In the genomic region with DNA sequence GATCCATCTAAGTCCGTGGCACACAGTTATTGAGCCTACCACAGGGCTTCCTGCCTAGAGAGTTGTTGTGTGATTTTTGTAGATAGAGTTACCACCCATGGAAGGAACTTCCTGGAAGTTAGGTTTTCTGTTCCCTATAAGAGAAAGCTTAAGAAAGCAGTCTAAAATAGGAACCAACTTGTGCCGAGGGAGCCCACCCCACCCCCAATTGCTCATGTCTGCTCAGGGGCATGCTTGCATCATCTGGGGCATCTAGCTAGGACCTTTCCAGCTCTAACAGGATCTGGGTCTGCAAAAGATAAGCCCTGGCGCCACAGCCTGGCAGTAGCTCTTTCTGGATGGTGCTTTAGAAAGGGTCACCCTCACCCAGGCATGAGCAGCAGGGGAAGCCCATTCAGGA, we compare ENCODE assay signal across 11 mouse cellular contexts. TPM values are rescaled to one million over a fixed set of nuclear protein-coding genes. Genes with fewer than 3 reads are reported as not detected.
DNase-seq lines count a peak whose midpoint lies in the region; ATAC-seq lines count a peak whose summit lies in the region.
"Had no signal": no experiment of that assay in that cellular context is flagged by ENCODE, and none has a peak within 500 bp of the region (broad histone marks: within the 10 kb centered on the region; RNA-seq: fewer than 3 reads in every experiment).

No protein-coding gene starts in this region.

- H3K36me3 ChIP-seq in heart, embryonic 13.5 days: no peaks in the 10 kb centered on the region
- H3K36me3 ChIP-seq in liver, embryonic 16.5 days (ENCODE audit: control insufficient read depth, insufficient read depth): no peaks in the 10 kb centered on the region
- H3K36me3 ChIP-seq: limb, embryonic 13.5 days had no signal

- WGBS in heart, embryonic 13.5 days: 45% methylated on average over 3 of the region's 3 CpGs
- WGBS in liver, embryonic 16.5 days (ENCODE audit: insufficient replicate concordance): 9% methylated on average over 3 of the region's 3 CpGs

- H3K27me3 ChIP-seq in heart, embryonic 13.5 days (replicated peaks): no peaks in the 10 kb centered on the region
- H3K27me3 ChIP-seq in liver, embryonic 16.5 days (ENCODE audit: control insufficient read depth, insufficient read depth, low read depth, low read length): no peaks in the 10 kb centered on the region
- H3K27me3 ChIP-seq: limb, embryonic 13.5 days had no signal

- DNase-seq in heart, postnatal 4 days: no peak
- DNase-seq in right cerebral cortex, postnatal 10 days (ENCODE audit: low spot score in 2 of 2): peak; percentile 46 to 56
- no peak for DNase-seq in right cerebral cortex, postnatal 14 days
- DNase-seq in cerebellum, postnatal 10 days: no peak
- no peak for DNase-seq in adrenal gland, postnatal 10 days
- DNase-seq in left cerebral cortex, adult 9 months (ENCODE audit: low spot score in 2 of 2): no peak
- DNase-seq: thymus, postnatal 4 days had no signal

- H3K9me3 ChIP-seq in heart, embryonic 13.5 days: no peaks in the 10 kb centered on the region
- no peaks in the 10 kb centered on the region for H3K9me3 ChIP-seq in liver, embryonic 16.5 days (replicated peaks; ENCODE audit: control insufficient read depth, low read length)
- H3K9me3 ChIP-seq: limb, embryonic 13.5 days had no signal

- H3K9ac ChIP-seq in heart, embryonic 13.5 days: no peak overlapping the region
- H3K9ac ChIP-seq in liver, embryonic 16.5 days (ENCODE audit: low read depth, low read length): no peak overlapping the region
- H3K9ac ChIP-seq: limb, embryonic 13.5 days had no signal

- no peak overlapping the region for H3K4me2 ChIP-seq in heart, embryonic 13.5 days
- no peak overlapping the region; the same call in 1 of the 2 replicates for H3K4me2 ChIP-seq in liver, embryonic 16.5 days (ENCODE audit: low read depth, low read length)
- H3K4me2 ChIP-seq: limb, embryonic 13.5 days had no signal

- peak overlapping the region; percentile 37; the same call in 1 of the 2 replicates for H3K27ac ChIP-seq in heart, embryonic 13.5 days (replicated peaks)
- H3K27ac ChIP-seq in liver, embryonic 16.5 days (ENCODE audit: low read length): peak overlapping the region; percentile 18; the same call in 1 of the 2 replicates
- H3K27ac ChIP-seq: limb, embryonic 13.5 days had no signal

- peaks cover 68% of the 10 kb centered on the region for H3K4me1 ChIP-seq in heart, embryonic 13.5 days
- peaks cover 10% of the 10 kb centered on the region for H3K4me1 ChIP-seq in liver, embryonic 16.5 days (ENCODE audit: control insufficient read depth, low read depth, low read length)

- no peak for ATAC-seq in heart, embryonic 13.5 days (ENCODE audit: extremely low read depth, insufficient number of reproducible peaks, low FRiP score, low TSS enrichment)
- ATAC-seq in liver, embryonic 16.5 days (ENCODE audit: low read depth): peak; percentile 35; the same call in 1 of the 2 replicates
- ATAC-seq: hindbrain, embryonic 16.5 days had no signal

- no peak overlapping the region for H3K4me3 ChIP-seq in heart, embryonic 13.5 days
- no peak overlapping the region for H3K4me3 ChIP-seq in liver, embryonic 16.5 days (ENCODE audit: low read depth, low read length)
- H3K4me3 ChIP-seq: limb, embryonic 13.5 days had no signal

RNA-seq across cellular contexts. Expression of a gene that starts 24.1 kb away (rescaled TPM):
- polyA plus RNA-seq in heart, embryonic 13.5 days (2015; fragmentation: Nextera tagmentation; extraction: Ambion mirVana): 12.8 and 14.6 TPM in 2 replicates
- total RNA-seq in heart, postnatal 4 days (2021): 10 to 100 TPM; 26.4 to 28.3 TPM
- 4.2 and 4.9 TPM in 2 replicates for polyA plus RNA-seq in liver, embryonic 16.5 days (2015; fragmentation: Nextera tagmentation; extraction: Ambion mirVana)
- 10 to 100 TPM; 17.1 to 20.2 TPM for total RNA-seq in adrenal gland, postnatal 10 days (2021)

RNA-seq across cellular contexts. Expression of a gene that starts 24.7 kb away (rescaled TPM):
- 17.2 and 22.1 TPM in 2 replicates for polyA plus RNA-seq in heart, embryonic 13.5 days (2015; fragmentation: Nextera tagmentation; extraction: Ambion mirVana)
- total RNA-seq in heart, postnatal 4 days (2021): 10 to 100 TPM; 19.3 to 20.1 TPM
- polyA plus RNA-seq in liver, embryonic 16.5 days (2015; fragmentation: Nextera tagmentation; extraction: Ambion mirVana): 10.1 and 11.1 TPM in 2 replicates
- 10 to 100 TPM; 15.5 to 24.2 TPM for total RNA-seq in adrenal gland, postnatal 10 days (2021)

RNA-seq across cellular contexts. Expression of a gene that starts 30.2 kb away (rescaled TPM):
- polyA plus RNA-seq in heart, embryonic 13.5 days (2015; fragmentation: Nextera tagmentation; extraction: Ambion mirVana): not detected in 2 replicates
- total RNA-seq in heart, postnatal 4 days (2021): under 1 TPM in 1 of 2 experiments, not detected in 1; 0.25 TPM
- polyA plus RNA-seq in liver, embryonic 16.5 days (2015; fragmentation: Nextera tagmentation; extraction: Ambion mirVana): 0.07 and 0.15 TPM in 2 replicates
- 1 to 10 TPM; 2.2 to 5.9 TPM for total RNA-seq in adrenal gland, postnatal 10 days (2021)

RNA-seq across cellular contexts. Expression of a gene that starts 39.8 kb away (rescaled TPM):
- polyA plus RNA-seq in heart, embryonic 13.5 days (2015; fragmentation: Nextera tagmentation; extraction: Ambion mirVana): 0.44 and 1.4 TPM in 2 replicates
- 1 to 10 TPM; 2.5 to 2.8 TPM for total RNA-seq in heart, postnatal 4 days (2021)
- 62.9 and 70.5 TPM in 2 replicates for polyA plus RNA-seq in liver, embryonic 16.5 days (2015; fragmentation: Nextera tagmentation; extraction: Ambion mirVana)
- total RNA-seq in adrenal gland, postnatal 10 days (2021): 10 to 100 TPM; 24.6 to 39.9 TPM

RNA-seq across cellular contexts. Expression of a gene that starts 46.4 kb away (rescaled TPM):
- polyA plus RNA-seq in heart, embryonic 13.5 days (2015; fragmentation: Nextera tagmentation; extraction: Ambion mirVana): not detected in 2 replicates
- under 1 TPM; 0.26 to 0.50 TPM for total RNA-seq in heart, postnatal 4 days (2021)
- polyA plus RNA-seq in liver, embryonic 16.5 days (2015; fragmentation: Nextera tagmentation; extraction: Ambion mirVana): 0.34 and 0.35 TPM in 2 replicates
- total RNA-seq in adrenal gland, postnatal 10 days (2021): 1 to 10 TPM in 1 of 2 experiments, under 1 TPM in 1; 0.75 to 1.3 TPM
- polyA plus RNA-seq: hindbrain, embryonic 16.5 days had no signal

Comparison
In these comparisons a context has a peak if more than half of its experiments do, and no peak if none do; other contexts are left out.
1. DNase-seq: peak in right cerebral cortex, postnatal 10 days (2 of 2); none in heart, postnatal 4 days (single experiment), right cerebral cortex, postnatal 14 days (single experiment), cerebellum, postnatal 10 days (0 of 2), adrenal gland, postnatal 10 days (single experiment) and left cerebral cortex, adult 9 months (0 of 2).